Mouse (Mus musculus) T-helper 1 cell (primary cell): ENCODE measurements at regions not wholly inside any gene's neighbourhood (a gene's known extent, or its start where the extent isn't known, plus 50 kb on each side); places are given as distances from the start of the nearest gene placed in this dataset.

Experiments
- in situ Hi-C: fragments of 300-600 bp; cut with MboI, MseI; formaldehyde crosslinking; loops from one replicate; pipeline ENCODE4 v1.15.1; 2025; ENCODE audit warnings: high pct_unique_total_duplicates

- in situ Hi-C loops: no loop called here
Measured at GRCm38 (mm10) chr13:47298010-47298409, 175.6 kb downstream of the Rnf144b start.

DNA sequence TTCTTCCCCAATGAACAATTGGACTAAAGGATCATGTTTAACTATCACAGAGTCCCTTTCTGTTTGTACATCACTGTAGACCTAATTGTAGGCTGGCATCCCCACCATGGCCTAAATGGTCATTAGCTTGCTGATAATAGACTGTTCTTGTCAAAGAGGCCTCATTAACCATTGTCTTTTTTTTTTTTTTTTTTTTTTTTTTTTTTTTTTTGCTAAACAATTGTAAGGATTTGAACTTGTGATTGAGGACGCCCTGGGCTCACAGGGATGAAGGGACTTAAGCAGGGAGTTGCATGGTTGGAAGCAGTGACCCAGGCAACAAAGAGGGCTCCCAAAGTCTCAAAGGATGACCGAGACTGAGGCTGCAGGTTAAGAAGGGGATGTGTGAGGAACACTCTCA lies 178.0 kb downstream of the Rnf144b start:
- in situ Hi-C loops: loop anchor here (10.0 kb wide), 1 partner anchor 1164 kb away; no protein-coding TSS in a partner anchor

DNA sequence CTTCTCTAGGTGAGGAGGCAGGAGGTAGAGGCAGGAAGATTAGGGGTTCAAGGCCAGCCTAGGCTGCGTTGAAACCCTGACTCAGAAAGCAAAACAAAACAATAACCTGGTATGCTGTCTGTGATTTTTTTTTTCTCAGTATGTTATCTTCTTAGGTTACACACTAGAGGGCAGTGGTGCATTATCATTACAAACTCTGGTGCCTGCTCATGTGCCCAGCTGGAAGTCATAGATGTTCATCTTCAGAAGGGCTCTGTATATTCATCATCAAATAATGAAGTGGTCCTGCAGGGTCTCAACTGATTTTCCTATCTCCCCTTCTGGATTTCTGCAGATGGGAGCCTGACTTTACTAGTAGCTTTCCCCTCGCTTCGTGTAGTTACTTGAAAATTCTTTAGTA lies 178.6 kb downstream of the Rnf144b start:
- in situ Hi-C loops: loop anchor here (10.0 kb wide), 1 partner anchor 1164 kb away; no protein-coding TSS in a partner anchor

- in situ Hi-C loops: loop anchor here (10.0 kb wide), 1 partner anchor 1155 kb away; no protein-coding TSS in a partner anchor
Measured at GRCm38 (mm10) chr13:47309492-47309891, 187.0 kb downstream of the Rnf144b start.

DNA sequence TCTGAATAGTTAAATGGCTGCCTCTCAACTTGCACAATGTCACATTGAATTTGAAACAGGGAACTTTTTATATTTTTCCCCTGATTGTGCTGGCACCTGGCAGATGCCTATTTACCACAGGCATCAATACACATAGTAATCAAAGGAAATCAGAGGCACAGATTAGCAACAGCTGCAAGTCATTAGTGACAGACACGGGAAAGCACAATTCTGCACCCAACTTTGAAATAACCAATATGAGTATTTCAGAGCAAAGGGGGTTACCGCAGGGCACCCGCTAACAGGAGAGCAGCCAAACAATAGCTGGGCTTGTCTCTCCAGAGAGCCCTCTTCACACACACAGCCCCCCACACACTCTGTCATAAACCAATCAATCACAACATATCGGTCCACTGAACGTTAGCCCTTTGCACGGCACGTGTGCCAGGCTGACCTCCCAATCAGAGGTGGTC lies 188.3 kb downstream of the Rnf144b start:
- in situ Hi-C loops: no loop called here

DNA sequence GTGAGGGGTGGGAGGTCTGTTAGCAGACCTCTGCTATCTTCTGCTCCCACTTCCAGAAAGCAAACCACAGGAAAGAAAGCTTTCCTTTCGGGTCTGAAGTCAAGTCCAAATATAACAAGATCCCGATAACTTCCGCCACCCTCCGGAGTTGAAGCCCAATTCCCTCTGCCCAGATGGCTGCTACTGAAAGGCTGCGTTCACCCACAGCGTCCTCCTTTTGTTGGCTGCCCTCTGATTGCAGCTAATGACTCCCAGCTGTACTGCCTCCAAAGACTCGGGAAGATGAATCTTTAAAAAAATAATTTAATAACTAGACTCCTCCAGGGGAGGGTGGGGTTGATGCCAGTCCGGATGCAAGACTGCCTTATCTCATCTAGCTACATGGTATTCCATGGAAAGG lies 197.1 kb downstream of the Rnf144b start:
- in situ Hi-C loops: no loop called here

DNA sequence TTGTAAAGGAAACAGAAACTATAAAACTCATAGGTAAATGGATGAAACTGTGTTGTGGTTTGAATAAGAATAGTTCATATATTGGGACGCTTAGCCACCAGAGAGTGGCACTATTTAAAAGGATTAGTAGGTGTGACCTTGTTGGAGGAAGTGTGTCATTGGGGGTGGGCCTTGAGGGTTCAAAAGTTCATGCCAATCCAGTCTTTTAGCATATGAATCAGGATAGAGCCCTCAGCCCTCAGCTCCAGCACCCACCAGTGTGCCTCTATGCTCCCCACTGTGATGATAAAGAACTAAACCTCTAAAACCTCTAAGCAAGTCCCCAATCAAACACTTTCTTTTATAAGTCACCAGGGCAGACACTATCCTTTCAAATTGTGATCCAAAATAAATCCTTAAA lies 199.4 kb downstream of the Rnf144b start:
- in situ Hi-C loops: no loop called here

- in situ Hi-C loops: loop anchor here (10.0 kb wide), 2 partner anchors 1129 to 1369 kb away; no protein-coding TSS in a partner anchor
Measured at GRCm38 (mm10) chr13:47335996-47336684, 213.7 kb downstream of the Rnf144b start.

GRCm38 (mm10) chr13:47336865-47337441 lies 214.5 kb downstream of the Rnf144b start:
- in situ Hi-C loops: loop anchor here (10.0 kb wide), 2 partner anchors 1128 to 1368 kb away; no protein-coding TSS in a partner anchor

GRCm38 (mm10) chr13:47339411-47339810 lies 217.0 kb downstream of the Rnf144b start:
- in situ Hi-C loops: loop anchor here (10.0 kb wide), 2 partner anchors 1125 to 1365 kb away; no protein-coding TSS in a partner anchor

DNA sequence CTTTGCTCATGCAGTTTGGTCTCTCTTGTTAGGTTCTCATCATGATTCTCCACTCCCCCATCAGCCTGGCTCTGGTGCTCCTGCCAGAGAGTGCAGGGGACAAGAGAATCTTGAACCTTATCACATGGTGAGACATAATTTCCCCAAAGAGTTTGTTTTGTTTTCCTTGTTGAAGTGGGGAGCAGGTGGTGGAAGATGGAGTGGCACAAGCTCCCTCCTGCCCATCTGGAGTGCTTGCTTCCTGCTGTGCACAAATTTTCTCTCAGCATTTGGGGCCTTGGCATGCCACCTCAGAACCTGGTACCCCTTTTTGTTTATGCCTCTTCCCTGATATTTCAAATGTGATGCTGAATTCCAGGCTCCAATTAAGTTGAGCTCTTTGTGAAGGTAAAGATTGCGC lies 219.9 kb downstream of the Rnf144b start:
- in situ Hi-C loops: no loop called here

- in situ Hi-C loops: no loop called here
Measured at GRCm38 (mm10) chr13:47345576-47345975, 223.1 kb downstream of the Rnf144b start.

- in situ Hi-C loops: no loop called here
Measured at GRCm38 (mm10) chr13:47347835-47348234, 225.4 kb downstream of the Rnf144b start.

DNA sequence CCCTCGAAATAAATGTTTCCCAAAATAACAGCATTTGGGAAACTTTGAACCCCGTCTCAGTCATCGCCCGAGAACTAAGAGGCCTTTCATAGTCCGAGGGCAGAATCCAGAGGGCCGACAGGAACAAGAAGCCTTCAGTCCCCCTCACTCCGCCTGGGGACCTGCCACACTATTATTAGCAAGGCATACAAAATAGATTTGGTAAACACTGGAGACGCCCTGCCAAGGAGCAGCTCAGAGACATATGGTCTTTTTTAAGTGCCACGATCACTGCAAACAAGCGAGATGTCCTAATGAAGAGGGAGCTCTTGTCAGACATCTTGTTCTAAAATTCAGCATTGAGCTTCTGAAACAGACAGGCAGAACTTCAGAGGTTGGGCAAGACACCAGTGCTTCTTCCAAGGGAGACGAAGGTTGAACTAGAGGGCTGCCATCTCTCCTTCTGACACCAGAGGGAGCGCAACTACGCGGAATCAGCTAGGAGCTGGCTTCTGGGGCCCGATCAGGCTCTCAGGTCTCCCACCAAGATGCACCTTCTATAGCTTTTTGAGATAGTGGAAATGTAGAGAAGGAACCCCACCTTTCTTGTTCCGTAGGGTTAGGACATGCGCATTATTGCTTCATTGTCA lies 226.2 kb downstream of the Rnf144b start:
- in situ Hi-C loops: no loop called here

- in situ Hi-C loops: no loop called here
Measured at GRCm38 (mm10) chr13:47354446-47354845, 232.0 kb downstream of the Rnf144b start.

DNA sequence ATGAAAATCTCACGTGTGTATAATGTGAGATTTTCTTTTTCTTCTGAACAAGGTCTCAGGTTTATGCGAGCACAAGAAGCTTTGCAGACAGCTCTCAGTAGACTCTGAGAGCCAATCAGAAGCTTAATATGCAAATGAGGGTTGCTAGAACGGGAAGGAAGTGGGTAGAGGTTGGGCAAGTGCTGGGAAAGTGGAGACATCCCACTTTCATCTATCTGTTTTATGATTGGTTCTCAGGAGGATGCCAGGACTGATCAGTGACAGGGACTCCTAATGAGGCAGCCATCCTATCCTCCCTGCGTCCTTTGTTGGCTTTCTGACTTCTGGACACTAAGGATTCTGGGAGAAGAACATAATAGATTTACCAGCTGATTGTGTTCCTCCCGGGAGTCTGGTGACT lies 232.7 kb downstream of the Rnf144b start:
- in situ Hi-C loops: no loop called here

DNA sequence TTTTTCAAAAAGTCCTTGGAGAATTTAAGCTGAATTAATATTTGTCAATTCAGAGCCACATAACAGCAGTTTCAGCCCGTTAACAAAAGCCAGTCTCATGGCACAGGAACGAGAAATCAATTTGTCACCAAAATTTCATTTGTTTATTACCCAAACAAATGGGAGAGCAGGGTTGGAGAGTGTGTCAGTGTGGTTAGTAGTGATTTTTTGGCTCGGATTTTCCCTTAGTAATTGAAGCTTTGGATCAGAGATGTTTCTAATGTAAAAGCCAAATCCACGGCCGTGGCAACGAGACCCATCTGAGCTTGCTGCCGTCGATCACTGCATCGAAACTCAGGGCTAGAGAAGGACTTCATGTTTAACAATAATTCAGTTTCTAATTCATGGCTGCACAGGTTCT lies 236.5 kb downstream of the Rnf144b start:
- in situ Hi-C loops: no loop called here

DNA sequence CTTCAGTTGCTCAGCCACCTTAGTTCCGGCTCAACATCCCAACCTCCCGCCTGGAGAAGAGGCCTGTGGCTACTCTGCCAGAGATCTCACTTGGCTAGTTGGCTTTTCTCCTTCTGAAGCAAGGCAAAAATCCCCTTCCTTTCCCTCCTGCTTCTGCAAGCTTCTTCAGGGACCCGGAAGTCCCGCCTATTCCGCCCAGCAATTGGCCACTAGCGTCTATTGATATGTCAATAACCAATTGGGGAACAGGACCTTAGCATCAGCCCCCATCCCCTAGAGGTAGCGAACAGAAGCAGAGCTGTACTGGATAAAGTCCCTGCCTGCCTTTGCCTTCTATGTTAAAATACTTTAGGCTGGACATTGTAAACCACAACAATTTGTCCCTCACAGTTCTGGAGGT lies 243.3 kb downstream of the Rnf144b start:
- in situ Hi-C loops: no loop called here

DNA sequence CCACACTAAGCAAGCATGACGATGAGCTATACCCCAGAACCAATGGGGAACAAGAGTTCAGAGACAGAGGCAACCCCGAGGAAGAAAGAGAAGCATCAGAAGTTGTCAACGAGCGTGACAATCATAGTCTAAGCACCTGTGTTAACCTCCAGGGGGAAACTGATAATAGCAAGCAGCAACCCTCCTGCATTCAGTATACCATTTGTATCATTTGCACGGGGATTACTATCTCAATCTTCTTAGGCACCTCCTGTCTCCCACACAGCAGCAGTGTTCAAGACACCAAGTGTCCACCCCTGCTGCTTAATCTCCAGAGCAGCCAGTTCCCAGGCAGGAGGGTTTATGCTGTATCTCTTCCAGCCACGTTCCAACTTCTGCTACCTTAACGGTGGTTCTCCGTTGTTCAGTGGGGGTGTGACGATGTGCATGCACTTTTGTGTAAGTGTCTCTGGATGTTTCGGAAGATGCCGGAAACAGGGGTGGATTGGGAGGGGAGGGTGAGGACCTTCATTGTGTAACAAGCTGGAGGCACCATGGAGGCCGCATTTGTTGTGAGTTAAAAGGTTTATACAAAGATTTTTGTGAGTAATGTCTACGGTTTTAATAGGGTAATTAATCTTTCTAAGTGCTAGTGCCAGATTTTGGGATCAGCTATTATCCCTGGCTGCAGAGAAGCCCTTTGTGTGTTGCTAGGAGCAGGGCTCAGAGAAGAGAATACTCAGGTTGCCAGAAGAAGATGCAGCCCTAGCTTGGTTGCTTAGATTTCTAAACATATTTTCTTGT lies 245.8 kb downstream of the Rnf144b start:
- in situ Hi-C loops: no loop called here

- in situ Hi-C loops: no loop called here
Measured at GRCm38 (mm10) chr13:47374583-47374982, 252.1 kb downstream of the Rnf144b start.

DNA sequence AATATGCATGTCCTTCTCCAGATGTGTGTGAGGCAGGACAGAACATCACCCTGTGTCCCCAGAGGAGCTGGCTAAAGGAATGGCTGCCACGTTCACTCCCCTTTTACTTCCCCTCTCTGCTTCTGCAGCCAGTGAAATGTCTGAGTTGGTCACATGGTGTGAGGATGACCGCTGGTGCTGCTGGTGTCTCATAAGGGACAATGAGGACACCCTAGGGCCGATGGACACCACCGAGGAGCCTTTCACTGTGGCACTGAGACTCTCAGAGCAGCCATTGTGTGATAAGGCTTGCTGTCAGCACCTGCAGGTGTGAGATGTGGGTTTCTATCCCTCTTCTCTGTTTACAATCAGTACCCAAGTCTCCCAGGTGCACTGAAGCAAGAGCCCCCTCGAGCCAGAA lies 268.6 kb downstream of the Rnf144b start:
- in situ Hi-C loops: no loop called here
